Mouse (Mus musculus) neural tube, embryonic 12.5 days (tissue): ENCODE measurements around the gene Tle3. TPM values are rescaled to one million over a fixed set of nuclear protein-coding genes. Genes with fewer than 3 reads are reported as not detected.

Experiments used
- ATAC-seq: fragments of 200-750 bp; cut with Nextera tagmentation; 2 replicates; pipeline ENCODE4 v1.8.0; 2017; ENCODE audit warnings: low read depth, mild to moderate bottlenecking, moderate TSS enrichment, moderate library complexity; ENCODE audit not compliant: low FRiP score
- H3K27ac ChIP-seq: fragments of 300-500 bp; sonication (generic); 2 replicates; pipeline ENCODE4 v1.5.1; 2016
- H3K27me3 ChIP-seq: fragments of 300-500 bp; sonication (generic); replicated peaks from 2 replicates; pipeline ENCODE4 v1.6.1; 2016; ENCODE audit warnings: mild to moderate bottlenecking
- H3K36me3 ChIP-seq: fragments of 300-500 bp; sonication (generic); 2 replicates; pipeline ENCODE4 v1.6.1; 2016; ENCODE audit warnings: mild to moderate bottlenecking
- H3K4me1 ChIP-seq: fragments of 300-500 bp; sonication (generic); 2 replicates; pipeline ENCODE4 v1.6.1; 2016
- H3K4me2 ChIP-seq: fragments of 300-500 bp; sonication (generic); replicated peaks from 2 replicates; pipeline ENCODE4 v1.6.1; 2016; ENCODE audit warnings: mild to moderate bottlenecking
- H3K4me3 ChIP-seq: fragments of 300-500 bp; sonication (generic); 2 replicates; pipeline ENCODE4 v1.5.1; 2016
- H3K9ac ChIP-seq: fragments of 300-500 bp; sonication (generic); 2 replicates; pipeline ENCODE4 v1.6.1; 2016; ENCODE audit warnings: mild to moderate bottlenecking
- H3K9me3 ChIP-seq: fragments of 300-500 bp; sonication (generic); 2 replicates; pipeline ENCODE4 v1.6.1; 2016; ENCODE audit warnings: mild to moderate bottlenecking
- WGBS: fragments of 180-500 bp; shearing (Covaris S2); methylation state at CpG from one replicate; pipeline ENCODE4 v1.1.7; 2016; 5-methylcytosine and 5-hydroxymethylcytosine counted together
- polyA plus RNA-seq: library from polyadenylated mRNA; unstranded; fragments of >200 nt; fragmentation: Nextera tagmentation; extraction: Ambion mirVana; gene quantifications from 2 replicates; pipeline ENCODE4 v1.2.1, GENCODE M21; 2016

Tle3 gene
- polyA plus RNA-seq, 1 experiment from 2014 or later = 58.7 TPM

GRCm38 (mm10) chr9:61426493-61426892, 54.3 kb downstream of the Tle3 start:
- no peak overlapping the region for H3K9ac ChIP-seq
- no peaks in the 10 kb centered on the region for H3K4me1 ChIP-seq
- peaks cover 8% of the 10 kb centered on the region; the same call in 1 of the 2 replicates for H3K27me3 ChIP-seq
- 0 out of 2 replicates have a peak, but pooled peaks cover 4% of the 10 kb centered on the region for H3K9me3 ChIP-seq
- no peak overlapping the region for H3K27ac ChIP-seq
- no peak overlapping the region for H3K4me3 ChIP-seq
- no peak for ATAC-seq
- 81% methylated on average over 7 of the region's 7 CpGs for WGBS
- no peaks in the 10 kb centered on the region for H3K36me3 ChIP-seq
- H3K4me2 ChIP-seq = no peak overlapping the region

GRCm38 (mm10) chr9:61427051-61427450, 54.9 kb downstream of the Tle3 start:
- ATAC-seq = no peak
- no peaks in the 10 kb centered on the region for H3K4me1 ChIP-seq
- 86% methylated on average over 6 of the region's 6 CpGs for WGBS

GRCm38 (mm10) chr9:61427901-61428300, 55.7 kb downstream of the Tle3 start:
- Histone ChIP-seq H3K27me3 (peaks cover 17% of the 10 kb centered on the region), H3K9ac (no peak overlapping the region), H3K9me3 (no peaks in the 10 kb centered on the region), H3K4me1 (no peaks in the 10 kb centered on the region), H3K4me2 (no peak overlapping the region), H3K36me3 (no peaks in the 10 kb centered on the region), H3K4me3 (no peak overlapping the region), H3K27ac (no peak overlapping the region)
- WGBS = 85% methylated on average over 3 of the region's 3 CpGs
- ATAC-seq = no peak

More at GRCm38 (mm10) chr9:61427051-61427450, 54.9 kb downstream of the Tle3 start:
- H3K9ac ChIP-seq = no peak overlapping the region
- H3K27me3 ChIP-seq = peaks cover 12% of the 10 kb centered on the region; the same call in 1 of the 2 replicates
- no peak overlapping the region for H3K4me2 ChIP-seq
- H3K36me3 ChIP-seq = no peaks in the 10 kb centered on the region
- H3K9me3 ChIP-seq = 0 out of 2 replicates have a peak, but pooled peaks cover under 1% of the 10 kb centered on the region
- H3K27ac ChIP-seq = no peak overlapping the region
- H3K4me3 ChIP-seq = no peak overlapping the region

GRCm38 (mm10) chr9:61431830-61432229, 59.7 kb downstream of the Tle3 start:
- 86% methylated on average over 4 of the region's 4 CpGs for WGBS
- ATAC-seq = no peak
- Histone ChIP-seq H3K4me3 (no peak overlapping the region), H3K9me3 (no peaks in the 10 kb centered on the region), H3K27ac (no peak overlapping the region), H3K27me3 (peaks cover 28% of the 10 kb centered on the region), H3K36me3 (no peaks in the 10 kb centered on the region), H3K4me2 (no peak overlapping the region), H3K4me1 (peaks cover 8% of the 10 kb centered on the region; the same call in 1 of the 2 replicates), H3K9ac (no peak overlapping the region)

- Histone ChIP-seq H3K4me1 (peaks cover 8% of the 10 kb centered on the region; the same call in 1 of the 2 replicates), H3K27ac (no peak overlapping the region), H3K27me3 (peaks cover 42% of the 10 kb centered on the region), H3K4me2 (no peak overlapping the region), H3K4me3 (no peak overlapping the region), H3K9me3 (no peaks in the 10 kb centered on the region), H3K36me3 (no peaks in the 10 kb centered on the region), H3K9ac (no peak overlapping the region)
- 39% methylated on average over 2 of the region's 2 CpGs for WGBS
- no peak for ATAC-seq
Measured at GRCm38 (mm10) chr9:61433206-61433605, 61.0 kb downstream of the Tle3 start.

- ATAC-seq = peak; percentile 89
- no peak overlapping the region for H3K9ac ChIP-seq
- H3K27ac ChIP-seq = no peak overlapping the region
- peaks cover 50% of the 10 kb centered on the region for H3K27me3 ChIP-seq
- no peaks in the 10 kb centered on the region for H3K36me3 ChIP-seq
- peaks cover 8% of the 10 kb centered on the region; the same call in 1 of the 2 replicates for H3K4me1 ChIP-seq
- no peaks in the 10 kb centered on the region for H3K9me3 ChIP-seq
- 14% methylated on average over 11 of the region's 11 CpGs for WGBS
- H3K4me3 ChIP-seq = no peak overlapping the region
- no peak overlapping the region for H3K4me2 ChIP-seq
Measured at GRCm38 (mm10) chr9:61434062-61434461, 61.9 kb downstream of the Tle3 start.

- no peak overlapping the region for H3K27ac ChIP-seq
- no peak overlapping the region for H3K4me3 ChIP-seq
- ATAC-seq = no peak
- peaks cover 8% of the 10 kb centered on the region; the same call in 1 of the 2 replicates for H3K4me1 ChIP-seq
- peaks cover 53% of the 10 kb centered on the region for H3K27me3 ChIP-seq
- WGBS = 31% methylated on average over 8 of the region's 8 CpGs
- H3K4me2 ChIP-seq = no peak overlapping the region
- no peaks in the 10 kb centered on the region for H3K36me3 ChIP-seq
- no peak overlapping the region for H3K9ac ChIP-seq
- no peaks in the 10 kb centered on the region for H3K9me3 ChIP-seq
Measured at GRCm38 (mm10) chr9:61435191-61435989, 63.2 kb downstream of the Tle3 start.

- WGBS = 79% methylated on average over 2 of the region's 2 CpGs
- no peaks in the 10 kb centered on the region for H3K9me3 ChIP-seq
- no peak for ATAC-seq
Measured at GRCm38 (mm10) chr9:61436104-61436503, 63.9 kb downstream of the Tle3 start.

GRCm38 (mm10) chr9:61436761-61437160, 64.6 kb downstream of the Tle3 start:
- Histone ChIP-seq H3K9ac (no peak overlapping the region), H3K27ac (no peak overlapping the region), H3K9me3 (no peaks in the 10 kb centered on the region), H3K4me2 (no peak overlapping the region), H3K4me1 (peaks cover 8% of the 10 kb centered on the region), H3K27me3 (peaks cover 47% of the 10 kb centered on the region), H3K36me3 (no peaks in the 10 kb centered on the region), H3K4me3 (no peak overlapping the region)
- WGBS = 89% methylated on average over 6 of the region's 6 CpGs
- no peak for ATAC-seq

More at GRCm38 (mm10) chr9:61436104-61436503, 63.9 kb downstream of the Tle3 start:
- H3K36me3 ChIP-seq = no peaks in the 10 kb centered on the region
- no peak overlapping the region for H3K4me2 ChIP-seq
- peaks cover 53% of the 10 kb centered on the region for H3K27me3 ChIP-seq
- H3K9ac ChIP-seq = no peak overlapping the region
- H3K4me1 ChIP-seq = peaks cover 8% of the 10 kb centered on the region; the same call in 1 of the 2 replicates
- H3K4me3 ChIP-seq = no peak overlapping the region
- no peak overlapping the region for H3K27ac ChIP-seq

- WGBS = 76% methylated on average over 6 of the region's 6 CpGs
- no peak for ATAC-seq
- H3K27me3 ChIP-seq = peaks cover 41% of the 10 kb centered on the region
- H3K4me1 ChIP-seq = peaks cover 9% of the 10 kb centered on the region
- no peak overlapping the region for H3K4me3 ChIP-seq
- no peak overlapping the region for H3K9ac ChIP-seq
- H3K36me3 ChIP-seq = no peaks in the 10 kb centered on the region
- H3K9me3 ChIP-seq = no peaks in the 10 kb centered on the region
- no peak overlapping the region for H3K4me2 ChIP-seq
- H3K27ac ChIP-seq = no peak overlapping the region
Measured at GRCm38 (mm10) chr9:61439092-61439491, 66.9 kb downstream of the Tle3 start.

- H3K4me3 ChIP-seq = no peak overlapping the region
- no peaks in the 10 kb centered on the region for H3K9me3 ChIP-seq
- peaks cover 41% of the 10 kb centered on the region for H3K27me3 ChIP-seq
- no peak overlapping the region for H3K27ac ChIP-seq
- H3K4me1 ChIP-seq = peaks cover 9% of the 10 kb centered on the region
- WGBS = 79% methylated on average over 2 of the region's 2 CpGs
- no peak for ATAC-seq
- H3K9ac ChIP-seq = no peak overlapping the region
- no peaks in the 10 kb centered on the region for H3K36me3 ChIP-seq
- no peak overlapping the region for H3K4me2 ChIP-seq
Measured at GRCm38 (mm10) chr9:61439979-61440378, 67.8 kb downstream of the Tle3 start.

- 49% methylated on average over 11 of the region's 11 CpGs for whole genome bisulfite sequencing
- Histone ChIP-seq H3K9ac (no peak overlapping the region), H3K36me3 (no peaks in the 10 kb centered on the region), H3K4me2 (no peak overlapping the region), H3K27ac (no peak overlapping the region), H3K9me3 (no peaks in the 10 kb centered on the region), H3K4me3 (no peak overlapping the region), H3K27me3 (peaks cover 32% of the 10 kb centered on the region), H3K4me1 (peaks cover 18% of the 10 kb centered on the region)
- no peak for ATAC-seq
Measured at GRCm38 (mm10) chr9:61441206-61441913, 69.2 kb downstream of the Tle3 start.
